Mouse (Mus musculus): Measurements from ENCODE around the gene Ddit4.

GRCm38 (mm10) chr10:59966743-59967142 is 15.1 kb upstream of the Ddit4 start:
- peak; percentile 46 for TF ChIP-seq CTCF (IDR thresholded peaks at IDR 0.05)
- no peak for TF ChIP-seq EP300 (IDR thresholded peaks at IDR 0.05)

All from lung, postnatal 0 days (tissue).